Mouse (Mus musculus) small intestine, adult 2 months (tissue): ENCODE measurements around the gene Zeb2.

Source experiments
- CTCF ChIP-seq: fragments of 200-500 bp; IDR thresholded peaks from 2 replicates; pipeline ENCODE4 v1.5.1; 2012; ENCODE audit warnings: low read depth, mild to moderate bottlenecking, control low read depth, inconsistent platforms, low read length, moderate library complexity, mixed read lengths; ENCODE audit not compliant: insufficient replicate concordance, insufficient read length; ENCODE audit errors: extremely low read depth
- POLR2A ChIP-seq: fragments of 200-500 bp; IDR thresholded peaks from 2 replicates; pipeline ENCODE4 v1.6.1; 2012; ENCODE audit warnings: low read depth, mild to moderate bottlenecking, control low read depth, inconsistent platforms, low read length, moderate library complexity

DNA sequence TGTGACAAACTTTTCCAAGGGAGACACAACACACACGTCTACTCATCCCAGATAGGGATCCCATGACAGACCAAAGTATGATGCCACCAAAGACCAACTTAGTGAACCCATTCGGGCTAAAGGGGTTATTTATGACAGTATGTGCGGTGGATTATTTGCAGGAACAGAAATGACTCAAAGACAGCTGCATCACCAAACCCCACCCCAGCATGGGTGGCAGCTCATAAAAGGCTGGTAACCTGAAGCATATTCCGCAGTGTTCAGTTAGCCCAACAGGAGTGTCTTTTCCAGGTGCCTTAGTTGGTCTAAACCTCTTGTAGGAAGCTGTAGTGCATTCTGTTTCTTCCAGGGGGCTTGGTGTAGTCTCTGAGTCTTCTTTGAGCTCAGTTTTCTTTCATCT is 16.0 kb upstream of the Zeb2 start:
- TF ChIP-seq CTCF (no peak), POLR2A (no peak)
